In genomic region chr4:119390369-119390768, GRCm38 (mm10) we compare ENCODE assay signal across 8 mouse cellular contexts. TPM values are rescaled to one million over a fixed set of nuclear protein-coding genes. Genes with fewer than 3 reads are reported as not detected.
A peak's percentile ranks its signal among the peaks of the same experiment; 100 is the strongest.
DNase-seq lines count a peak whose midpoint lies in the region; ATAC-seq and TF ChIP-seq lines count a peak whose summit lies in the region.
"Had no signal": no experiment of that assay in that cellular context is flagged by ENCODE, and none has a peak within 500 bp of the region (broad histone marks: within the 10 kb centered on the region; RNA-seq: fewer than 3 reads in every experiment).

No protein-coding gene starts in this region.

- no peak for TF ChIP-seq POLR2A in bone marrow, adult 2 months (IDR thresholded peaks at IDR 0.05; ENCODE audit: borderline replicate concordance, control insufficient read depth, low read depth, low read length)

- H3K27ac ChIP-seq in ES-E14 (ENCODE audit: insufficient read depth, low read depth, low read length, poor library complexity, severe bottlenecking): no peak overlapping the region
- H3K27ac ChIP-seq in bone marrow, adult 2 months (ENCODE audit: control insufficient read depth, insufficient read depth, low read depth, low read length, poor library complexity): no peak overlapping the region
- no peak overlapping the region for H3K27ac ChIP-seq in liver, postnatal 0 days (ENCODE audit: low read depth)
- H3K27ac ChIP-seq: heart, embryonic 13.5 days had no signal

- H3K27me3 ChIP-seq in liver, postnatal 0 days (ENCODE audit: insufficient read depth, low read length): no peaks in the 10 kb centered on the region
- H3K27me3 ChIP-seq: heart, embryonic 13.5 days had no signal

- H3K9me3 ChIP-seq in ES-E14 (ENCODE audit: control insufficient read depth, insufficient read depth, low read depth, low read length): no peaks in the 10 kb centered on the region
- H3K9me3 ChIP-seq in liver, postnatal 0 days (ENCODE audit: low read length): no peaks in the 10 kb centered on the region
- H3K9me3 ChIP-seq: heart, embryonic 13.5 days had no signal

- 97% methylated on average over 1 of the region's 1 CpGs for WGBS in bone marrow, adult 2 months
- 82% methylated on average over 1 of the region's 1 CpGs for WGBS in liver, postnatal 0 days (ENCODE audit: insufficient replicate concordance)

- H3K4me2 ChIP-seq in liver, postnatal 0 days (ENCODE audit: low read depth, low read length): no peak overlapping the region
- H3K4me2 ChIP-seq: heart, embryonic 13.5 days had no signal

- no peak for ATAC-seq in liver, postnatal 0 days

- peak; percentile 72 for TF ChIP-seq CTCF in bone marrow, adult 2 months (IDR thresholded peaks at IDR 0.05; ENCODE audit: control insufficient read depth, insufficient read depth, low read length)
- peak; percentile 78 for TF ChIP-seq CTCF in liver, postnatal 0 days (IDR thresholded peaks at IDR 0.05; ENCODE audit: low read depth)

- no peaks in the 10 kb centered on the region for H3K36me3 ChIP-seq in ES-E14 (ENCODE audit: control insufficient read depth, insufficient read depth, low read length, poor library complexity, severe bottlenecking)
- no peaks in the 10 kb centered on the region for H3K36me3 ChIP-seq in liver, postnatal 0 days (replicated peaks; ENCODE audit: insufficient read depth, low read length)
- H3K36me3 ChIP-seq: heart, embryonic 13.5 days had no signal

- no peak overlapping the region for H3K4me3 ChIP-seq in ES-E14 (ENCODE audit: insufficient read depth in 1 of 2, low read depth in 1 of 2, low read length in 2 of 2, poor library complexity in 1 of 2, severe bottlenecking in 1 of 2)
- no peak overlapping the region for H3K4me3 ChIP-seq in bone marrow, adult 2 months (replicated peaks; ENCODE audit: control insufficient read depth, low read depth, low read length)
- H3K4me3 ChIP-seq in liver, postnatal 0 days (ENCODE audit: low read depth, low read length): no peak overlapping the region
- H3K4me3 ChIP-seq: heart, embryonic 13.5 days had no signal

- TF ChIP-seq EP300 in liver, postnatal 0 days (IDR thresholded peaks at IDR 0.05; ENCODE audit: low read depth): no peak

- H3K4me1 ChIP-seq in ES-E14 (ENCODE audit: control insufficient read depth in 2 of 2, insufficient read depth in 2 of 2, low read length in 2 of 2, poor library complexity in 1 of 2): no peaks in the 10 kb centered on the region
- no peaks in the 10 kb centered on the region for H3K4me1 ChIP-seq in bone marrow, adult 2 months (ENCODE audit: control insufficient read depth, insufficient read depth, low read length)
- no peaks in the 10 kb centered on the region for H3K4me1 ChIP-seq in liver, postnatal 0 days (ENCODE audit: insufficient read depth)
- H3K4me1 ChIP-seq: heart, embryonic 13.5 days had no signal

- in situ Hi-C loops in ES-E14 (cut with MboI; ENCODE audit: low sequenced_read_pairs in 2 of 2, unreplicated experiment in 2 of 2): no loop called here

- DNase-seq in kidney, postnatal 10 days: peak; percentile 32
- no peak for DNase-seq in kidney, adult 11 months
- peak; percentile 64 for DNase-seq in ES-E14 (ENCODE audit: low read depth, low spot score)
- peak; percentile 59 for DNase-seq in liver, postnatal 0 days
- DNase-seq in thymus, postnatal 25 days: peak; percentile 50
- DNase-seq in layer of hippocampus, adult 9-10 months (ENCODE audit: low spot score): no peak

- H3K9ac ChIP-seq in ES-E14 (ENCODE audit: insufficient read depth, low read depth, low read length, poor library complexity, severe bottlenecking): no peak overlapping the region
- no peak overlapping the region for H3K9ac ChIP-seq in liver, postnatal 0 days (replicated peaks)
- H3K9ac ChIP-seq: heart, embryonic 13.5 days had no signal

TF ChIP-seq in ES-E14, 5 proteins besides CTCF, POLR2A, EP300 and RAD21:
- TF ChIP-seq HCFC1 (IDR thresholded peaks at IDR 0.05; ENCODE audit: borderline replicate concordance, insufficient read depth, low read length) (no peak), ZC3H11A (IDR thresholded peaks at IDR 0.05; ENCODE audit: borderline replicate concordance, low read depth, low read length) (peak; percentile 85)

RNA-seq across cellular contexts. Expression of gene Ccdc30, which starts 25.0 kb away (rescaled TPM):
- 2.7 and 3.1 TPM in 2 replicates for total RNA-seq in ES-E14 (2012; rRNA removed)
- 2.3 and 3.7 TPM in 2 replicates for polyA plus RNA-seq in bone marrow, adult 2 months (2011; ENCODE audit: insufficient read depth, insufficient read length, low replicate concordance, missing spikeins)
- 2.4 and 2.9 TPM in 2 replicates for polyA plus RNA-seq in liver, postnatal 0 days (2015; fragmentation: Nextera tagmentation; extraction: Ambion mirVana)

RNA-seq across cellular contexts. Expression of gene Ppcs, which starts 31.9 kb away (rescaled TPM):
- total RNA-seq in ES-E14 (2012; rRNA removed): 23.9 and 30.4 TPM in 2 replicates
- 5.5 and 9.8 TPM in 2 replicates for polyA plus RNA-seq in bone marrow, adult 2 months (2011; ENCODE audit: insufficient read depth, insufficient read length, low replicate concordance, missing spikeins)
- 33.0 and 37.0 TPM in 2 replicates for polyA plus RNA-seq in liver, postnatal 0 days (2015; fragmentation: Nextera tagmentation; extraction: Ambion mirVana)

RNA-seq across cellular contexts. Expression of gene Zmynd12, which starts 32.2 kb away (rescaled TPM):
- not detected in 2 replicates for total RNA-seq in ES-E14 (2012; rRNA removed)
- 3.3 TPM in 1 of 2 replicates, not detected in the other for polyA plus RNA-seq in bone marrow, adult 2 months (2011; ENCODE audit: insufficient read depth, insufficient read length, low replicate concordance, missing spikeins)
- polyA plus RNA-seq in liver, postnatal 0 days (2015; fragmentation: Nextera tagmentation; extraction: Ambion mirVana): 1.3 TPM in 2 replicates

Comparison
In these comparisons a context has a peak if more than half of its experiments do, and no peak if none do; other contexts are left out.
1. DNase-seq: peak in kidney, postnatal 10 days (single experiment), ES-E14 (single experiment), liver, postnatal 0 days (single experiment) and thymus, postnatal 25 days (single experiment); none in kidney, adult 11 months (single experiment) and layer of hippocampus, adult 9-10 months (single experiment).